Mouse (Mus musculus): ENCODE results near the gene Camk1d. TPM values are rescaled to one million over a fixed set of nuclear protein-coding genes. Genes with fewer than 3 reads are reported as not detected.

Gene Camk1d
- polyA plus RNA-seq, 2 experiments: 4.9 to 7.7 TPM

DNA sequence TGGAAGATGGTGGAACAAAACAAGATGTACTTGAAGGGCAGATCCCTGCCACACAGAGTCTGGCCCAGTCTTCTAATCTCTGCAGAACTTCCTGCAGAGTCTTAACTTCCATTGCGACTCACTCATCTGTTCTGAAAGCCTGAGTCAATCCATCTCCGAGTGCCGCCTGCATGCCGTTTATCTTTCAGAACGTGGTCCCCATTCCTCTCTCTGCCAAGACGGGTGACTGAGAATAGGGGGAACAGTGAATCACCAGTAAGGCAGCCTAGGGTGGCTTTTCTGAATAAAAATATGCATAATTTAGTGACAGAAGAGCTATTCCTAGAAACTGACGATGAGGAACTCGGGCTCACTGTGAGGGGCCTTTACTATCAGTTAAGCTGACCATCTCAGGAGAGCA is 284.4 kb downstream of the Camk1d start:
- Histone ChIP-seq H3K4me1 (ENCODE audit: control insufficient read depth, insufficient read depth, low read length) (no peaks in the 10 kb centered on the region), H3K27me3 (ENCODE audit: control insufficient read depth, insufficient read depth, low read length) (no peaks in the 10 kb centered on the region), H3K9ac (ENCODE audit: low read depth, low read length, severe bottlenecking) (no peak overlapping the region), H3K36me3 (ENCODE audit: control insufficient read depth, insufficient read depth, low read length) (no peaks in the 10 kb centered on the region), H3K27ac (replicated peaks; ENCODE audit: low read depth, low read length) (no peak overlapping the region), H3K4me3 (replicated peaks; ENCODE audit: low read length) (no peak overlapping the region), H3K4me2 (replicated peaks; ENCODE audit: low read depth, low read length, severe bottlenecking) (no peak overlapping the region), H3K9me3 (ENCODE audit: control insufficient read depth, low read length) (no peaks in the 10 kb centered on the region)
- TF ChIP-seq POLR2A (IDR thresholded peaks at IDR 0.05; ENCODE audit: borderline replicate concordance, extremely low read depth, insufficient read depth, insufficient read length): no peak
- 78% methylated on average over 8 of the region's 8 CpGs for WGBS
- ATAC-seq (ENCODE audit: low FRiP score, low read depth) (no peak), DNase-seq (ENCODE audit: low spot score) (no peak)

DNA sequence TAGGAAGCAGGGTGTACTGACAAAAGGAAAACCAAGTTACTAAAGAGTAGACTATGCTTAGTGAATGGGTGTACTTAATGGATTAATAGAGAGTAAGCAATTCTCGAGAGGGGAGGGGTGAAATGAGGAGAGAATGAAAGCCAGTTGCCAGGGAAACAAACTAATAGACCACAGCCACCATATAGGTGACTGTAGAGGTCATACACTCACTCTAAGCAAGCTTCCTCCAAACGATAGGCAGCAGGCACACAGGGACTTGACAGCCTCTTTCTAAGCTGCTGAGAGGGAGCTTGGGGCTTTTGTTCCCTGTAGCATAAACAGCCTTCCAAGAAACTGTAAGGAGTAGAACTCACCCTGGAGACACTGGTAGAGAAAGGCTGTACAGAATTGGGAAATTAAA is 288.2 kb downstream of the Camk1d start:
- H3K36me3 ChIP-seq (ENCODE audit: control insufficient read depth, insufficient read depth, low read length): no peaks in the 10 kb centered on the region
- H3K27me3 ChIP-seq (ENCODE audit: control insufficient read depth, insufficient read depth, low read length): no peaks in the 10 kb centered on the region
- no peak for DNase-seq (ENCODE audit: low spot score)
- WGBS: 22% methylated on average over 2 of the region's 2 CpGs
- no peaks in the 10 kb centered on the region for H3K9me3 ChIP-seq (ENCODE audit: control insufficient read depth, low read length)
- no peak overlapping the region for H3K4me3 ChIP-seq (replicated peaks; ENCODE audit: low read length)
- no peaks in the 10 kb centered on the region for H3K4me1 ChIP-seq (ENCODE audit: control insufficient read depth, insufficient read depth, low read length)
- ATAC-seq (ENCODE audit: low FRiP score, low read depth): no peak
- no peak for TF ChIP-seq POLR2A (IDR thresholded peaks at IDR 0.05; ENCODE audit: borderline replicate concordance, extremely low read depth, insufficient read depth, insufficient read length)
- H3K4me2 ChIP-seq (replicated peaks; ENCODE audit: low read depth, low read length, severe bottlenecking): no peak overlapping the region
- H3K9ac ChIP-seq (ENCODE audit: low read depth, low read length, severe bottlenecking): no peak overlapping the region
- no peak overlapping the region for H3K27ac ChIP-seq (replicated peaks; ENCODE audit: low read depth, low read length)

DNA sequence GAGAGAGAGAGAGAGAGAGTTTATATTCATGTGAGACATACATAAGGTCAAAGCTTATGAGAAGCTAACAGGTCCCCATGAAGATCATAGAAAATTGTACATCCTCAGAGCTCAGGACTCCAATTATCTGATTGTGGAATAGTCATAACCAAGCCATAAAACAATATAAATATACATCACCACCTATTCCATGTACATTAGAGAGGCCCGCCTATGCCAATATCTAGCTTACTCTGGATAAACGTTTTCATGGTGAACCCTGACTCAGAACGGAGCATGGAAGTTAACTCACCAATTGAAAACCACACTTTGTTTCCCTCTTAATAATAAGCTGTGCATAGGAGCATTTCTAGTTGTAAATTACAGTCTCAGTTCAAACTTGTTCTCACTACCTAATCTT is 288.7 kb downstream of the Camk1d start:
- Histone ChIP-seq H3K4me3 (replicated peaks; ENCODE audit: low read length) (no peak overlapping the region), H3K4me1 (ENCODE audit: control insufficient read depth, insufficient read depth, low read length) (no peaks in the 10 kb centered on the region), H3K36me3 (ENCODE audit: control insufficient read depth, insufficient read depth, low read length) (no peaks in the 10 kb centered on the region), H3K4me2 (replicated peaks; ENCODE audit: low read depth, low read length, severe bottlenecking) (no peak overlapping the region), H3K9ac (ENCODE audit: low read depth, low read length, severe bottlenecking) (no peak overlapping the region), H3K9me3 (ENCODE audit: control insufficient read depth, low read length) (no peaks in the 10 kb centered on the region), H3K27ac (replicated peaks; ENCODE audit: low read depth, low read length) (no peak overlapping the region), H3K27me3 (ENCODE audit: control insufficient read depth, insufficient read depth, low read length) (no peaks in the 10 kb centered on the region)
- DNase-seq (ENCODE audit: low spot score) (no peak), ATAC-seq (ENCODE audit: low FRiP score, low read depth) (no peak)
- 78% methylated on average over 3 of the region's 3 CpGs for WGBS
- TF ChIP-seq POLR2A (IDR thresholded peaks at IDR 0.05; ENCODE audit: borderline replicate concordance, extremely low read depth, insufficient read depth, insufficient read length): no peak

DNA sequence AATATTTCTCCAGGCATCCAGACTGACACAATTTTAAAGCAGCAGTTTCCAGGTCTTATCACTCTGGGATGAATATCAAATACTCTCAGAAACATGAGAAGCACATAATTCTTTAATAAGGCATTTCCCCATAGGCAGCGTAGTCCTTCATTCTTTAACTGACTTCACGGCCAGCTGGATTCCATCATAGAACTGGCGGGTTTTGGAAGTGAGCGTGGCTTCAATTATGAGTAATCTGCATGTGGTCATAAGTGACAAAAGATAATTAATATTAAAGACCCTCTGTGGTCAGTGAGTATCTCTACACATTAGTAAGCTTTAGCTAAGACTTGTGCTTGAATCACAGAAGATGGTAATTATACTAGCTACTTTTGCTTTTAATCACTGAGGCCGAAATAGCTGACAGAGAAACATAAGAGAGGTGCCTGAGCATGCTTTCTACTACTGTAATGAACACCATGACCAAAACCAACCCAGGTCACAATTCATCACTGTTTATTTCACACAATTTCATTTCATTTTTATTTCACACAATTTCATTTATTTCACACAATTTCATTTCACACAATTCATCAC is 293.6 kb downstream of the Camk1d start:
- DNase-seq (ENCODE audit: low spot score) (peak; percentile 20), ATAC-seq (ENCODE audit: low FRiP score, low read depth) (no peak)
- Histone ChIP-seq H3K9ac (ENCODE audit: low read depth, low read length, severe bottlenecking) (no peak overlapping the region), H3K36me3 (ENCODE audit: control insufficient read depth, insufficient read depth, low read length) (no peaks in the 10 kb centered on the region), H3K27ac (replicated peaks; ENCODE audit: low read depth, low read length) (no peak overlapping the region), H3K27me3 (ENCODE audit: control insufficient read depth, insufficient read depth, low read length) (no peaks in the 10 kb centered on the region), H3K4me3 (replicated peaks; ENCODE audit: low read length) (no peak overlapping the region), H3K4me1 (ENCODE audit: control insufficient read depth, insufficient read depth, low read length) (0 out of 2 replicates have a peak, but pooled peaks cover 2% of the 10 kb centered on the region), H3K9me3 (ENCODE audit: control insufficient read depth, low read length) (no peaks in the 10 kb centered on the region), H3K4me2 (replicated peaks; ENCODE audit: low read depth, low read length, severe bottlenecking) (no peak overlapping the region)
- TF ChIP-seq POLR2A (IDR thresholded peaks at IDR 0.05; ENCODE audit: borderline replicate concordance, extremely low read depth, insufficient read depth, insufficient read length): no peak
- WGBS: 24% methylated on average over 5 of the region's 5 CpGs

DNA sequence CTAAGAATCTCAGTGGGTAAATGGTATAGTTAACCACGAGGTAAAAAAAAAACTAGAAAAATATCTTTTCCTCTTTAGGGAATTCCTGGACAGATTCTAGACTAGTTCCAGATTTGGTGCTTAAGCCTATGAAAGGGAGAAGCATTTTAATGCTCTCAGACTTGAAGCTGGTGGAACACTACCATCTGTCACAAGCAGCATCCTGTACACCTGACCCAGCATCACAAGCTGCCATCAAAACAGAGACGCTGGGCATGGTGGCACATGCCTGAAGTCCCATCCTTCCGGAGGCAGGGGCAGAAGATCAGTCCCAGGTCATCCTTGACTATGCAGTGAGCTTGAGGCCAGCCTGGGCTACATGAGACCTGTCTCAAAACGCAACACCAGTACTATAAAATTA is 295.5 kb downstream of the Camk1d start:
- no peaks in the 10 kb centered on the region for H3K9me3 ChIP-seq (ENCODE audit: control insufficient read depth, low read length)
- no peak for ATAC-seq (ENCODE audit: low FRiP score, low read depth)
- H3K36me3 ChIP-seq (ENCODE audit: control insufficient read depth, insufficient read depth, low read length): no peaks in the 10 kb centered on the region
- TF ChIP-seq POLR2A (IDR thresholded peaks at IDR 0.05; ENCODE audit: borderline replicate concordance, extremely low read depth, insufficient read depth, insufficient read length): no peak
- no peaks in the 10 kb centered on the region for H3K27me3 ChIP-seq (ENCODE audit: control insufficient read depth, insufficient read depth, low read length)
- no peak overlapping the region for H3K27ac ChIP-seq (replicated peaks; ENCODE audit: low read depth, low read length)
- H3K4me3 ChIP-seq (replicated peaks; ENCODE audit: low read length): no peak overlapping the region
- 84% methylated on average over 4 of the region's 4 CpGs for WGBS
- no peak overlapping the region for H3K9ac ChIP-seq (ENCODE audit: low read depth, low read length, severe bottlenecking)
- no peak overlapping the region for H3K4me2 ChIP-seq (replicated peaks; ENCODE audit: low read depth, low read length, severe bottlenecking)
- no peak for DNase-seq (ENCODE audit: low spot score)
- 0 out of 2 replicates have a peak, but pooled peaks cover 2% of the 10 kb centered on the region for H3K4me1 ChIP-seq (ENCODE audit: control insufficient read depth, insufficient read depth, low read length)

Measured in limb, embryonic 14.5 days (tissue).